Mouse (Mus musculus) right cerebral cortex, adult 2 months (tissue): ENCODE measurements at regions not wholly inside any gene's neighbourhood (a gene's known extent, or its start where the extent isn't known, plus 50 kb on each side); places are given as distances from the start of the nearest gene placed in this dataset.
A peak's percentile ranks its signal among the peaks of the same experiment; 100 is the strongest.

Experiments used
- DNase-seq, 2 experiments: peaks; one replicate each; pipeline ENCODE4 v3.0.0; 2021 to 2022; ENCODE audit warnings: low spot score in 2 of 2

DNA sequence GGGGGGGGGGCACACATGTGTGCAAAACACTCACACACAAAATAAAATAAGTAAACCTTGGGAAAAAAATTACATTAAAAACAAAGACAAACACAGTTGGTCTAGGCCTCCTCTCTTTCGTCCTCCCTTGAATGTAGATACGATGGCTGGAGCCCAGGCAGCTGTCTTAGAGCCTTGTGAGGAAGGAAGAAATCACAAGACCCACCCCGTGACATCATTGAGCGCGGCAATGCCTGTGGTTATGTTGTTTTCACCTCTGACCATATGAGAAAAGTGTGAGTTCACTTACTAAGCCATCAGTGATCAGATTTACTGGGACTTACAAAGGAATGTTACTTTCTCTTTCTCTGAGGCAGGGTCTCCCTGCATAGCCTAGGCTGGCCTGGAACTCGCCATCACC, 64.8 kb upstream of the Slc6a6 start:
- DNase-seq, result no peak

GRCm38 (mm10) chr6:91619735-91620732, 63.8 kb upstream of the Slc6a6 start:
- no peak for DNase-seq

DNA sequence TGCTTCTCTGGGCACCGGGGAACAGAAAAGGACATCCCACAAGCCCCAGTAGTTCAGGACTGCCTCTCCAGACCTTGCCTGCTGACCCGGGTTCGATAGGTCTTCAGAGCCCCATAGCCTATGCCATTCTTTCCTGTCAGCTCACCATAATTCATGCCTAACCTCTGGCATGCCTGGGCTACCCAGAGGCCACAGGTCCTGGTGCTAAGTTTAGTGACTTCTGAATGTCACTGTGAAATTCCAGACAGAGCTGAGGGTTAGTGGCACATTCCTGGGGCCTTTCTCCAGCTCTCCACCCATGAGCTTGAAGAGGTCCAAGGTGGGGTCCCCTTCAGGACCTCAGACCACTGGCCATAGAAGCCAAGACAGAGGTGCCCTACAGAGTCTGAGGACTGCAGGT, 62.4 kb upstream of the Slc6a6 start:
- DNase-seq, result no peak

DNA sequence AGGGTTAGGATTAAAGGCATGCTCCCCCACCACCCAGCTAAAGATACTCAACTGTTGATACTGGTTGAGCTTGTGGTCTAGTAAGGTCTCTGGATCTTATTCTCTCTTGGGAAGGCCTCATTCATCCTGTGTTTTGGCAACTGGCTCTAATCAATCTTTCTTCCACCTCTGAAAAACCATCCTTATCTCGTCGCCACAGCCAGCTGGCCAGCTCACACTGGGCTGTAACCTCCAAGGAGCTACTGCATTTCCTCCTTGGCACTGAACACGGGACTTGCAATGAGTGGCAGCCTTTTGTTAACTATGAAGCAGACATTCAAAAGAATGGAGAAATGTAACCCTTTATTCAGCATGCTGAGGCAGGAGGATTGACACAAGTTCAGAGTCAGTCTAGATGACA, 61.4 kb upstream of the Slc6a6 start:
- no peak for DNase-seq

DNA sequence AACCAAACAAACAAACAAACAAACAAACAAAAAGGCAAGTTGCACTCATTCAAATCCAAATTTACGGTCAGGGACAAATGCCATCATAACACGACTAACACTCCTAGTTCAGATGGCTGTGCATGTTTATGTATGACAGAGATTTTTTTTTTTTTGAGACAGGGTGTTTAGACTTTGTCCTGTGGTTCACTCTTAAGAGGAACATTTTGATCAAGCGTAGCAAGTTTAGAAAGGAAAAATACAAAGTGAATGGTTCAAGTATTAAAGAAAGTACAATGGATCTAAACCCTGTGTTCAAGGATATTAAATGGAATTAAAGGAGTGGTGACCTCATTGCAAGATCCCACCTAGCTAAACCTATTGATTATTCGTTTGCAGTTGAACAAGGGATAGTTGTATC, 60.2 kb upstream of the Slc6a6 start:
- DNase-seq, result no peak

DNA sequence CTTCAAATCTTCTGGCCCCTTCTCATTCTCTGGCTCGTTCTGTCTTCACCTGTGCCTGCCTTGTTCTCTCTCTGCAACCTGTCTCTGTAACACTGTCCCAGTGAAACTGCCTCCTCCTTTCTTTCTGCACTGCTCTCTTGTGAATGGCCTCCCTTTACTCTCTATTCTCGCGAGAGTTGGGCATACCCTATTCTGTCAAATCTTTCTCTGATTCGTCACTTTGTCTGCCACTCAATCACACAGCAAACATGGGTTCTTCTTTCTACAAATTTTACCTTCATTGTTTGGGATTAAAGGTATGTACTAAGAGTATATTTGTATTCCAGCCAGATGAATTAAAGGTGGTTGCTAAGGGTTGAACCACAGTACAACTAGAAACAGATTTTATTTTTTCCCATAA, 54.6 kb upstream of the Slc6a6 start:
- DNase-seq, result no peak

DNA sequence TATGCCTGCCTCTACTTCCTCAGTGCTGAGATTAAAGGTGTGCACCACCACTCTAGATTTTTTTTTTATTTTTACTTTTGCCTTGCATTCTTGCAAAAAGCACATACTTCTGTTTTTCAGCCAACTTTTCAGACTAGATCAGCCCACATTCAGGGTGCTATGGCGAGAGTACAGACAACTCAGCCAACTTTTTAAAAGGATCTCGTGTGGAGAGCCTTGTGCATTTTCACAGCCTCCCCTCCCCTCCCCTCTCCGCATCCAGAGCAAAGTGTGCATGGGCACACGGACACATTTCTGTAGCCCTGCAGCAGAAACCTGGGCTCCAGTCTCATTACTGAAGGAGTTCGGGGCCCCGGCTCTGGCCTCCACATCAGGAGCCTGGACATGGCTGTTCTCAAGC, 52.6 kb upstream of the Slc6a6 start:
- peak in 1 of 2 experiments; percentile 14 for DNase-seq
